Mouse (Mus musculus) forebrain, embryonic 13.5 days (tissue): ENCODE results near the gene Tenm3. TPM values are rescaled to one million over a fixed set of nuclear protein-coding genes. Genes with fewer than 3 reads are reported as not detected.

Experiments
- ATAC-seq: fragments of 200-750 bp; cut with Nextera tagmentation; 2 replicates; pipeline ENCODE4 v1.8.0; 2017
- H3K27ac ChIP-seq: fragments of 300-500 bp; sonication (generic); 2 replicates; pipeline ENCODE4 v1.5.1; 2015; ENCODE audit warnings: inconsistent platforms, mild to moderate bottlenecking, moderate library complexity
- H3K27me3 ChIP-seq: fragments of 300-500 bp; sonication (generic); 2 replicates; pipeline ENCODE4 v1.6.1; 2015; ENCODE audit warnings: mild to moderate bottlenecking, inconsistent platforms
- H3K36me3 ChIP-seq: fragments of 300-500 bp; sonication (generic); 2 replicates; pipeline ENCODE4 v1.6.1; 2015; ENCODE audit warnings: mild to moderate bottlenecking, inconsistent platforms; ENCODE audit not compliant: poor library complexity, severe bottlenecking
- H3K4me1 ChIP-seq: fragments of 300-500 bp; sonication (generic); 2 replicates; pipeline ENCODE4 v1.6.1; 2015; ENCODE audit warnings: inconsistent platforms
- H3K4me2 ChIP-seq: fragments of 300-500 bp; sonication (generic); 2 replicates; pipeline ENCODE4 v1.6.1; 2015; ENCODE audit warnings: inconsistent platforms, mild to moderate bottlenecking, moderate library complexity
- H3K4me3 ChIP-seq: fragments of 300-500 bp; sonication (generic); 2 replicates; pipeline ENCODE4 v1.5.1; 2015; ENCODE audit warnings: mild to moderate bottlenecking, inconsistent platforms
- H3K9ac ChIP-seq: fragments of 300-500 bp; sonication (generic); 2 replicates; pipeline ENCODE4 v1.6.1; 2015; ENCODE audit warnings: mild to moderate bottlenecking, inconsistent platforms
- H3K9me3 ChIP-seq: fragments of 300-500 bp; sonication (generic); replicated peaks from 2 replicates; pipeline ENCODE4 v1.6.1; 2016; ENCODE audit warnings: inconsistent platforms
- WGBS: fragments of 180-500 bp; shearing (Covaris S2); methylation state at CpG from one replicate; pipeline ENCODE4 v1.1.7; 2015; 5-methylcytosine and 5-hydroxymethylcytosine counted together
- polyA plus RNA-seq: library from polyadenylated mRNA; unstranded; fragments of >200 nt; fragmentation: Nextera tagmentation; extraction: Ambion mirVana; gene quantifications from 2 replicates; pipeline ENCODE4 v1.2.1, GENCODE M21; 2015

The Tenm3 gene
- polyA plus RNA-seq, 1 experiment from 2014 or later, result 20.6 TPM

DNA sequence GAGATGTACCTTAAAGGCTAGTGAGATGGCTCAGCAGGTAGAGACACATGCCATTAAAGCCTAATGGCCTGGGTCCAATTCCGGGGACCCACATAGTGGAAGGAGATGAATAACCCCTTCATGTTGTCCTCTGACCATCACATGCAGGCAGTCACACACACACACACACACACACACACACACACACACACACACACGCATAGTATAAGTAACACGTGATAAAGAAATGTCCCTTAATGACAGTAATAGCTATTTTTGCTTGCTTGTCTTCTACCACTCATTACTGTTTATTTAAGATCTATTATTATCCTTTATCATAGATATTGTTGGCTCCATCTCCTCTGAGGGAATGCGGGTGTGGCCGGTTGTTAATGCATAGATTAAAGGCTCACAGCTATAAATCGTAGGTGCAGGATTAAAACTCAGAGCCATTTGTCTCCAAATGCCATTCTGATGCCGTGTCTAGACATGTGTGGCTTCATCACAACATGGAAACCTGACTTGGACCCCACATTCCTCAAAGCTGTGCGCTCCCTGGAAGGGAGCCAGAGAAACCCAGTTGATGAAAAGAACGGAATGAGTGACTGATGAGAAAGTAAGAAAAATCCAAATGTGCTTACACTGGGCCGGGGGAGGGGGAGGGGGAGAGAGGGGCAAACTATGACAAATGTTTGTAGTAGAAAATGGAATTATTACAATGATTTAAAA is 239.4 kb downstream of the Tenm3 start:
- no peaks in the 10 kb centered on the region for H3K4me1 ChIP-seq
- no peaks in the 10 kb centered on the region for H3K27me3 ChIP-seq
- H3K9ac ChIP-seq, result no peak overlapping the region
- ATAC-seq, result no peak
- H3K4me2 ChIP-seq, result no peak overlapping the region
- H3K27ac ChIP-seq, result no peak overlapping the region
- no peak overlapping the region for H3K4me3 ChIP-seq
- 87% methylated on average over 10 of the region's 10 CpGs for WGBS
- no peaks in the 10 kb centered on the region for H3K36me3 ChIP-seq
- H3K9me3 ChIP-seq, result no peaks in the 10 kb centered on the region

DNA sequence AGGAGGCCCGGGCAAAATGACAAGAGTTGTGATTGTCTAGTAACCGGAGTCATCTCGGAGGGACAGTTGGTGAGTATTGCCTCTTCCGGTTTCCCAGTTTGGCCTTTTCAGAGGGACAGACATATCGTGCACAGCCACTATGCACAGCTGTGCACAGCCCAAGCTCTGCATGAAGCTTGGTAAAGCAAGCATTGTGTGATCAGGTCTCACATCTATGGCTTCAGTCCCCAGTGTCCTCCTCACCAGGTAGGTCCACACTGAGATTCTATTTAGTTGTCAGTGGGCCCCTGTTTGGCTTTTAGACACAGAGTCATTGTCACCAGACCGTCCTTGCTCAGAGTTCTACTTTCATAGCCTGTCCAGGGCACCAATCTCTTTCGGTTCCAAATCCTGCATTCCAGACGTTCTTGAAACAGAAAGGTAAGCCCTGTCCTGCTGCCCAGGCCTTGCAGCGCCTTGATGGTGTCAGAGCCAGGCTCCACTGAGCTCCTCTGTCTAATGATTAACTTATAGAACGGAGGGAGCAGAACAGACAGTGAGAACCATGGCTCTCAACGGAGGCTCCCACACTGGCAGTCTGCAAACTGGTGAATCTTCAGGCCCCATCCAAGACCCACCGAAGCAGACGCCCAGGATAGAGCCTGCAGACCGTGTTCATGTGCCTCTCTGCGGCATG is 240.4 kb downstream of the Tenm3 start:
- Histone ChIP-seq H3K27me3 (no peaks in the 10 kb centered on the region), H3K4me1 (no peaks in the 10 kb centered on the region), H3K4me2 (no peak overlapping the region), H3K36me3 (no peaks in the 10 kb centered on the region), H3K9me3 (no peaks in the 10 kb centered on the region), H3K27ac (no peak overlapping the region), H3K4me3 (no peak overlapping the region), H3K9ac (no peak overlapping the region)
- ATAC-seq, result no peak
- 95% methylated on average over 15 of the region's 15 CpGs for WGBS

DNA sequence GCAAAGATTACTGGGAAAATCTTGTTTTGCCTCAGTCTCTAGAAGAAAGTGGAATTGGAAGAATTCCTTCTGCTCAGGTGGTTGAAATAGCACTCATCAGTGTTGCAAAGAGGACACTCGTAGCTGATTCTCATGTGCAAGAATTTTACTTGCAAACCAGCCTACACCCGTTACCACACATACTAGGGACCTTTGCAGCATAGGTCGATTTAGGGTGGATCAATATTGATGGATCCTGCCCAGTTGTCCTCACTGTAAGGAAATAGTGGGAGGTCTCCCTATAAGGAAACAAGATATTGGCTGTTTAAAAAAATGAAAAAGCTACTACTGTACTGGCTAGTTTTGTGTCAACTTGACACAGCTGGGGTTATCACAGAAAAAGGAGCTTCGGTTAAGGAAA is 242.1 kb downstream of the Tenm3 start:
- no peak overlapping the region for H3K9ac ChIP-seq
- no peaks in the 10 kb centered on the region for H3K4me1 ChIP-seq
- ATAC-seq, result no peak
- no peaks in the 10 kb centered on the region for H3K27me3 ChIP-seq
- no peak overlapping the region for H3K4me2 ChIP-seq
- H3K9me3 ChIP-seq, result no peaks in the 10 kb centered on the region
- no peak overlapping the region for H3K4me3 ChIP-seq
- no peaks in the 10 kb centered on the region for H3K36me3 ChIP-seq
- no peak overlapping the region for H3K27ac ChIP-seq
- 90% methylated on average over 4 of the region's 4 CpGs for WGBS

DNA sequence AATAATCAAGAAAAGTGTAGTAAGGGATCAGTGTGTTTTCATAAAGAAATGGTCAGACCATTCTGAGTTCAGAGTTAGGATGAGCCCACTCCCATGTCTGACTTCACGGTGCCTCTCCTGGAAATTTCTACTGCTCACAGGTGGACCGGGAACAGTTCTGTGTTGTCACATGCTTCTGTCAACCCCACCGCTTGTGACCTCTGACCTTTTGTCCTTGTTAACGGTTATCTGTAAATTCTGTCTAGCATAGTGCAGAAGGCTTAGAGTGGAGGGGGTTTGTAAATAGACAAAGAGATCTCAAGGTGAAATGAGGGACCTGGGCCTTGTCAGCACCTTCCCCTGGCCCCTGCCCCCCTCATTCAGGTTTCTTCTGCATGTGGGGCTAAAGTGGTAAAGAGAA is 244.7 kb downstream of the Tenm3 start:
- Histone ChIP-seq H3K4me3 (no peak overlapping the region), H3K9me3 (no peaks in the 10 kb centered on the region), H3K27me3 (no peaks in the 10 kb centered on the region), H3K4me1 (no peaks in the 10 kb centered on the region), H3K27ac (no peak overlapping the region), H3K9ac (no peak overlapping the region), H3K4me2 (no peak overlapping the region), H3K36me3 (no peaks in the 10 kb centered on the region)
- no peak for ATAC-seq
- WGBS, result 85% methylated on average over 4 of the region's 4 CpGs

DNA sequence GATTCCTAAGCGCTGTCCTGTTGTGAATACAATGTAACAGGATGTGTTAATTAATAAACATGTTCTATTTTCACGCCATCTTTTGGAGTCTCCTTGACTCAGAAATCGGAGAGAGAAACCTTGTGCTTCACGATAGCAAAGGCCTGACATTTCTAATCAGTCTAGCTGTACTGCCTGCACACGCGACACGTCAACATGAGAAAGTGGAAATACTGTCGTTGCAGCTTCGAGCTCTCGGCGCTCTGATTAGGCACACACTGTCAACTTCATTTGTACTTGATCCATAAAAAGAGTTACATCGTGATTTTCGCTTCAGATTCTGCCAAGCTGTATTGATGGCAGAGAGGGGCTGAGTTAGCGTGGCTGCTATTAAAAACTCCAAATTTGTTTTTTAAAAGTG is 247.4 kb downstream of the Tenm3 start:
- Histone ChIP-seq H3K27ac (no peak overlapping the region), H3K4me3 (no peak overlapping the region), H3K9me3 (no peaks in the 10 kb centered on the region), H3K9ac (no peak overlapping the region), H3K4me1 (no peaks in the 10 kb centered on the region), H3K27me3 (no peaks in the 10 kb centered on the region), H3K36me3 (no peaks in the 10 kb centered on the region), H3K4me2 (no peak overlapping the region)
- 81% methylated on average over 14 of the region's 14 CpGs for WGBS
- no peak for ATAC-seq

DNA sequence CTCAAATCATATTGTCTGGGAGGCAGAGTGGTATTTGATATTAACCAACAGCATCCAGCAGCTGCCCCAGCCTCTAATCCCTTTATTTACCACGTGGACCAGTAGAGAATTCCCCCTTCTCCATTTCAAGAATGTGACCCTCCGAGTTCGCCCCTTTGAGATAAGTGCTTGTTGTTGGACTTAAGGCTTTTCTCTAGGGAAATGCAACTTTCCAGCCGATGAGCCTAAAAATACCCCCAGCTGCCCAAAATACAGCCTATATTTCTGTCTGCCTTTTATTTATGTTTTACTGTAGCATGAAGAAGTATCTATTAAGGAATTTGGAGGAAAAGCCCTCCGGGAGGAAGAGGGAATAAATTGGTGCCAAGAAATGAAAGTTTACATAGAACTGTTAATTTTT is 251.9 kb downstream of the Tenm3 start:
- Histone ChIP-seq H3K9me3 (no peaks in the 10 kb centered on the region), H3K9ac (no peak overlapping the region), H3K4me3 (no peak overlapping the region), H3K4me2 (no peak overlapping the region), H3K27ac (no peak overlapping the region), H3K4me1 (peaks cover 2% of the 10 kb centered on the region), H3K36me3 (no peaks in the 10 kb centered on the region), H3K27me3 (no peaks in the 10 kb centered on the region)
- 43% methylated on average over 5 of the region's 5 CpGs for WGBS
- no peak for ATAC-seq

DNA sequence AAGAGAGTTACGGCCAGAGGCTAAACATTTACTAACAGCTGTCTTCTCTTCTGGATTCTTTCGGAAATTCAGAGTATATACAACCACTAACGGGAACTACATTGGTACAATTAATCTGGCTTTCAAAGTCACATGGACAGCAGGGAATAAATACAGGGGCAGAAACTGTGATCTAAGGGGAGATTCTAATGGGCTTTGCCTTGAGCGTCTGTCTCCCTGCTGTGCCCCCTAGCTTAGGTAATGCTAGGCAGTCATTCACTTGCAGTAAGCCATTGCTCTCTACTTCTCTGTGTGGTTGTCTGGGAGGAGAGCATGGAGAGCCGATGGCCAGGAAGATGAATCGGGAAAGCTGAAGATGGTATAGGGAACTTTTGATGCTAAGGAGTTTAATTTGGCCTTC is 264.0 kb downstream of the Tenm3 start:
- no peak overlapping the region for H3K27ac ChIP-seq
- H3K27me3 ChIP-seq, result no peaks in the 10 kb centered on the region
- WGBS, result 11% methylated on average over 6 of the region's 6 CpGs
- no peaks in the 10 kb centered on the region for H3K36me3 ChIP-seq
- no peaks in the 10 kb centered on the region for H3K9me3 ChIP-seq
- no peak overlapping the region for H3K4me2 ChIP-seq
- no peak overlapping the region for H3K9ac ChIP-seq
- H3K4me1 ChIP-seq, result peaks cover 14% of the 10 kb centered on the region; the same call in 1 of the 2 replicates
- H3K4me3 ChIP-seq, result no peak overlapping the region
- ATAC-seq, result no peak

DNA sequence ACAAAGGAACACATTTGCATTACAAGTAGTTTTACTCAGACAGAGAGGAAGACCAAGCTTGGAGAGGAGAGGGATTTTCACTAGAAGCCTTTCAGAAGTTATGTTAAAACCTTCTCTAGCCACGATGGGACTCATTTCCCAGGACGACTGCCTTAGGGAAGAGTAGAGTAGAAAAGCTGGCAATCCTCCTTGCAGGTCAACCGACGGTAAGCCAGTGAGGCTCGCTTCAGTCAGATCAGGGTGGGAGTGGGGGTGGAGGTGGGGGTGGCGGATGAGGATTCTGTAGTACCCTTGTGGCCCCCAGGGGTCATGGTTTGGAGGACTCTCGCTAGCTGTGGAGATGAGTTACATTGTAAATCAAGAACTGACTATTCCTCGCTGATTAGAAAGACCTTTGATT is 264.6 kb downstream of the Tenm3 start:
- H3K9me3 ChIP-seq, result no peaks in the 10 kb centered on the region
- H3K36me3 ChIP-seq, result no peaks in the 10 kb centered on the region
- H3K4me1 ChIP-seq, result peaks cover 14% of the 10 kb centered on the region; the same call in 1 of the 2 replicates
- H3K4me2 ChIP-seq, result no peak overlapping the region
- H3K9ac ChIP-seq, result no peak overlapping the region
- no peaks in the 10 kb centered on the region for H3K27me3 ChIP-seq
- no peak overlapping the region for H3K4me3 ChIP-seq
- WGBS, result 12% methylated on average over 8 of the region's 8 CpGs
- no peak for ATAC-seq
- H3K27ac ChIP-seq, result no peak overlapping the region

DNA sequence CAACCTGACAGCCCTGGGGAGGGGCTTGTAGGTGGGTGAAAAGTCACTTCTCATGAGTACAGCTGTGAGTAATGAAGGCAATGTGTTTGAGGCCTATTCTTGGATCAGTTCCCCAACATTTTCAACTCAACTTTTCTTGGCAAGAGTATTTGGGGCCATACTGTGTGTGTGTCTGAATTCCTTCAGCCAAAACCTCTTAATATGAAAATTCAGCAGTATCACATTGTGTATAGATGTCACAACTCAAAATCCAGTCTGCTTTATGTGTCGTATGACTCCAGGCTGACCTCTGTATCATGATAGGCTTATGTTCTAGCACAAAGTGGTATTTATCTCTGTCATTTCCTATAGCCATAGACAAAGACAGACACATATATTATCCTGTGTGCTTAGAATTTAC is 270.8 kb downstream of the Tenm3 start:
- Histone ChIP-seq H3K4me3 (no peak overlapping the region), H3K9me3 (no peaks in the 10 kb centered on the region), H3K36me3 (no peaks in the 10 kb centered on the region), H3K9ac (no peak overlapping the region), H3K27me3 (no peaks in the 10 kb centered on the region), H3K4me2 (no peak overlapping the region), H3K4me1 (peaks cover 12% of the 10 kb centered on the region), H3K27ac (no peak overlapping the region)
- no peak; the same call in 1 of the 2 replicates for ATAC-seq
- 75% methylated on average over 1 of the region's 1 CpGs for WGBS

DNA sequence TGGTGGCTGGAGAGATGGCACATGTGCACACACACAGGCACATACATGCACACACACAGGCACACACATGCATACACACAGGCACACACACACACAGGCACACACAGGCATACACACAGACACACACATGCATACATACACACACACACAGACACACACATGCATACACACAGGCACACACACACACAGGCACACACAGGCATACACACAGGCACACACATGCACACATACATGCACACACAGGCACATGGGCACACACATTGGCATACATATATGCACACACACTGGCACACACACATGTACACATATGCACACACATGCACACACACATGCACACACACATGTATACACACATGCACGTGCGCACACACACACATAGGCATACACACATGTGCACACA is 271.4 kb downstream of the Tenm3 start:
- H3K4me1 ChIP-seq, result peaks cover 16% of the 10 kb centered on the region
- WGBS, result 91% methylated on average over 2 of the region's 2 CpGs
- ATAC-seq, result no peak
- no peak overlapping the region for H3K4me3 ChIP-seq
- H3K27me3 ChIP-seq, result no peaks in the 10 kb centered on the region
- no peaks in the 10 kb centered on the region for H3K9me3 ChIP-seq
- no peak overlapping the region for H3K4me2 ChIP-seq
- no peak overlapping the region for H3K9ac ChIP-seq
- H3K27ac ChIP-seq, result no peak overlapping the region
- H3K36me3 ChIP-seq, result no peaks in the 10 kb centered on the region

DNA sequence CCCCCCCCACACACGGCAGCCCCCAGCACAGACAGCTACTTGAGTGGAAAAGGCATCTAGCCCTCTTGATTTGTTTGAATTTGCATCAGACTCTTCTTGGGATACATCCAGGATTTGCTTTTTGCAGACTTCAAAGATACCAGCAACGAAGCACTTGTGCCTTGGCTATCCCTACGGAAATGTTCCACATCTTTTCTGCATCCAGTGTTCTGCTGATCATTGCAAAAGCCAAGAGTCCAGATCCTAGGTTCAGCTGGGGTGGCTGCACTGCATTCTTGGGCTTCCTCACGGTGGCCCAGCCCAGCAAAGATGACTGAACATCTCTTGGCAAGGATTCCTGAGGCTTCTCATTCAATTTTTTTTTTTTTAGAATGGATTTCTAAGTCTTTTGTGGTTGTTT is 275.1 kb downstream of the Tenm3 start:
- no peaks in the 10 kb centered on the region for H3K36me3 ChIP-seq
- H3K4me3 ChIP-seq, result no peak overlapping the region
- WGBS, result 48% methylated on average over 4 of the region's 4 CpGs
- H3K4me2 ChIP-seq, result no peak overlapping the region
- no peaks in the 10 kb centered on the region for H3K9me3 ChIP-seq
- no peak overlapping the region for H3K27ac ChIP-seq
- H3K4me1 ChIP-seq, result peaks cover 16% of the 10 kb centered on the region
- H3K27me3 ChIP-seq, result no peaks in the 10 kb centered on the region
- no peak for ATAC-seq
- H3K9ac ChIP-seq, result no peak overlapping the region

DNA sequence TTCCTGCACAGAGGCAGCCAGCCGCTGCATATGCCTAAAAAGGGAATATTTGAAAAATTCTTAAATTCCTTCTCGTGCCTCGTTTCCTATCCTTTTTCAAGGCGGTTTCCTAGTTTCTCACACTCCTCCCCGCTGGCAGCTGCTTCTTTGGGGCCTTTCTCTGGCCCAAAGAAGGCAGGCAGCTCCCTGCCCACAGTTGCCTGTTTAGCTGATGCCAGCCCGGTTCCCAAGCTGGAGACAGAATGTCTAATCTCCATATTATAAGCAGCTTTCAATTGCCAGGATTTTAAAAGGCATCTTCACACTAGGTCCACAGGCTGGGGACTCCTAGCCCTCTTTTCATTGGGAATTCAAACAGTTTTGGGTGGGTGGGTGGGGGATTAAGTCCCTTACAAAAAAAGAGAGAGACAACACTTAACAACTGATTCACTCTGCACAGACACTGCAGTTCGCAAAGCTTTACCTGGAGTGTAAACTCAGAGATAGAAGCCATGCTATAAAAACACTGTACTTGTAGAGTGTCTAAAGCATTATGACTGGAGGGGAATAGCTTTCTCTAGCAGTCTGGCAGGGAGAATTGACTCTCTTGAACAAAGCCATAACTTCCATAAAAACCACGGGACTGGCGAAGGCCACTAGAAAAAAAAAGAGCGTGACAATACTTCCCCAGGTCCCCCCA is 275.7 kb downstream of the Tenm3 start:
- Histone ChIP-seq H3K4me3 (no peak overlapping the region), H3K27ac (no peak overlapping the region), H3K9me3 (no peaks in the 10 kb centered on the region), H3K36me3 (no peaks in the 10 kb centered on the region), H3K27me3 (no peaks in the 10 kb centered on the region), H3K4me2 (no peak overlapping the region), H3K4me1 (peaks cover 16% of the 10 kb centered on the region), H3K9ac (0 out of 2 replicates have a peak overlapping the region, but pooled peaks have one; percentile 47)
- ATAC-seq, result peak; percentile 51; the same call in 1 of the 2 replicates
- WGBS, result 29% methylated on average over 10 of the region's 10 CpGs
